Mouse (Mus musculus) spleen, adult 2 months (tissue): ENCODE data around the gene Xrcc3.

Experiments used
- CTCF ChIP-seq: fragments of 200-500 bp; IDR thresholded peaks from 2 replicates; pipeline ENCODE4 v1.5.1; 2011; ENCODE audit warnings: mild to moderate bottlenecking, inconsistent platforms; ENCODE audit not compliant: insufficient read depth, insufficient read length, insufficient replicate concordance; ENCODE audit errors: extremely low read depth
- POLR2A ChIP-seq: fragments of 200-500 bp; IDR thresholded peaks from 2 replicates; pipeline ENCODE4 v1.6.1; 2011; ENCODE audit warnings: low read depth, low read length, inconsistent platforms

GRCm38 (mm10) chr12:111813111-111813765, 435 bp downstream of the Xrcc3 start:
- TF ChIP-seq CTCF: no peak
- no peak for TF ChIP-seq POLR2A
